Mouse (Mus musculus) neural tube, embryonic 13.5 days (tissue): ENCODE data around the gene Spata1. TPM values are rescaled to one million over a fixed set of nuclear protein-coding genes. Genes with fewer than 3 reads are reported as not detected.
"Not testable (repeated sequence)": the region's sequence is repeated elsewhere in the genome, so short reads cannot be mapped to it uniquely, and the experiment has no call there.

ENCODE experiments used
- ATAC-seq: fragments of 200-750 bp; cut with Nextera tagmentation; 2 replicates; pipeline ENCODE4 v1.8.0; 2017; ENCODE audit warnings: low read depth, mild to moderate bottlenecking, moderate TSS enrichment, moderate library complexity
- H3K27ac ChIP-seq: fragments of 300-500 bp; sonication (generic); replicated peaks from 2 replicates; pipeline ENCODE4 v1.5.1; 2015; ENCODE audit warnings: moderate library complexity, mild to moderate bottlenecking, inconsistent platforms
- H3K27me3 ChIP-seq: fragments of 300-500 bp; sonication (generic); 2 replicates; pipeline ENCODE4 v1.6.1; 2015; ENCODE audit warnings: mild to moderate bottlenecking, inconsistent platforms
- H3K36me3 ChIP-seq: fragments of 300-500 bp; sonication (generic); 2 replicates; pipeline ENCODE4 v1.6.1; 2015; ENCODE audit warnings: mild to moderate bottlenecking, inconsistent platforms
- H3K4me1 ChIP-seq: fragments of 300-500 bp; sonication (generic); replicated peaks from 2 replicates; pipeline ENCODE4 v1.6.1; 2015; ENCODE audit warnings: inconsistent platforms
- H3K4me2 ChIP-seq: fragments of 300-500 bp; sonication (generic); 2 replicates; pipeline ENCODE4 v1.6.1; 2015; ENCODE audit warnings: inconsistent platforms, mild to moderate bottlenecking, moderate library complexity
- H3K4me3 ChIP-seq: fragments of 300-500 bp; sonication (generic); 2 replicates; pipeline ENCODE4 v1.5.1; 2015; ENCODE audit warnings: mild to moderate bottlenecking, inconsistent platforms
- H3K9ac ChIP-seq: fragments of 300-500 bp; sonication (generic); 2 replicates; pipeline ENCODE4 v1.6.1; 2015; ENCODE audit warnings: moderate library complexity, mild to moderate bottlenecking, inconsistent platforms
- H3K9me3 ChIP-seq: fragments of 300-500 bp; sonication (generic); 2 replicates; pipeline ENCODE4 v1.6.1; 2016; ENCODE audit warnings: inconsistent platforms
- WGBS: fragments of 180-500 bp; shearing (Covaris S2); methylation state at CpG from one replicate; pipeline ENCODE4 v1.1.7; 2015; 5-methylcytosine and 5-hydroxymethylcytosine counted together
- polyA plus RNA-seq: library from polyadenylated mRNA; unstranded; fragments of >200 nt; fragmentation: Nextera tagmentation; extraction: Ambion mirVana; gene quantifications from 2 replicates; pipeline ENCODE4 v1.2.1, GENCODE M21; 2015

Spata1 gene
- polyA plus RNA-seq, 1 experiment from 2014 or later: 6.2 TPM

GRCm38 (mm10) chr3:146434686-146435085 is 64.9 kb downstream of the Spata1 start:
- Histone ChIP-seq H3K4me1 (no peaks in the 10 kb centered on the region), H3K27me3 (no peaks in the 10 kb centered on the region), H3K9ac (no peak overlapping the region), H3K4me2 (no peak overlapping the region), H3K36me3 (peaks cover 77% of the 10 kb centered on the region), H3K4me3 (no peak overlapping the region), H3K27ac (no peak overlapping the region), H3K9me3 (no peaks in the 10 kb centered on the region)
- WGBS: 92% methylated on average over 8 of the region's 8 CpGs
- no peak for ATAC-seq

- Histone ChIP-seq H3K4me3 (no peak overlapping the region), H3K27ac (no peak overlapping the region), H3K9ac (no peak overlapping the region), H3K36me3 (peaks cover 80% of the 10 kb centered on the region), H3K4me2 (no peak overlapping the region), H3K9me3 (no peaks in the 10 kb centered on the region), H3K27me3 (no peaks in the 10 kb centered on the region), H3K4me1 (no peaks in the 10 kb centered on the region)
- 88% methylated on average over 14 of the region's 14 CpGs for WGBS
- ATAC-seq: no peak
Observed at GRCm38 (mm10) chr3:146433681-146434350, 65.7 kb downstream of the Spata1 start.

GRCm38 (mm10) chr3:146433063-146433462 is 66.5 kb downstream of the Spata1 start:
- not testable (repeated sequence) for H3K4me2 ChIP-seq, H3K4me3 ChIP-seq, H3K27ac ChIP-seq, ATAC-seq, H3K4me1 ChIP-seq, H3K27me3 ChIP-seq, H3K9me3 ChIP-seq, H3K9ac ChIP-seq
- peaks cover 80% of the 10 kb centered on the region for H3K36me3 ChIP-seq
- 91% methylated on average over 11 of the region's 11 CpGs for WGBS

GRCm38 (mm10) chr3:146426489-146426888 is 73.1 kb downstream of the Spata1 start:
- 68% methylated on average over 8 of the region's 8 CpGs for WGBS
- Histone ChIP-seq H3K9me3 (no peaks in the 10 kb centered on the region), H3K4me2 (no peak overlapping the region), H3K36me3 (peaks cover 62% of the 10 kb centered on the region), H3K4me3 (no peak overlapping the region), H3K4me1 (peaks cover 9% of the 10 kb centered on the region), H3K9ac (no peak overlapping the region), H3K27ac (no peak overlapping the region), H3K27me3 (no peaks in the 10 kb centered on the region)
- ATAC-seq: no peak

GRCm38 (mm10) chr3:146425902-146426301 is 73.7 kb downstream of the Spata1 start:
- H3K4me3 ChIP-seq: no peak overlapping the region
- no peaks in the 10 kb centered on the region for H3K9me3 ChIP-seq
- no peak overlapping the region for H3K27ac ChIP-seq
- no peak for ATAC-seq
- H3K36me3 ChIP-seq: peaks cover 57% of the 10 kb centered on the region
- H3K9ac ChIP-seq: no peak overlapping the region
- WGBS: 71% methylated on average over 7 of the region's 7 CpGs
- no peak overlapping the region for H3K4me2 ChIP-seq
- peaks cover 9% of the 10 kb centered on the region for H3K4me1 ChIP-seq
- H3K27me3 ChIP-seq: no peaks in the 10 kb centered on the region

GRCm38 (mm10) chr3:146424306-146424900 is 75.2 kb downstream of the Spata1 start:
- H3K9ac ChIP-seq: no peak overlapping the region
- peaks cover 63% of the 10 kb centered on the region for H3K36me3 ChIP-seq
- H3K4me3 ChIP-seq: no peak overlapping the region
- ATAC-seq: peak; percentile 21; the same call in 1 of the 2 replicates
- 73% methylated on average over 7 of the region's 7 CpGs for WGBS
- H3K9me3 ChIP-seq: no peaks in the 10 kb centered on the region
- H3K27me3 ChIP-seq: no peaks in the 10 kb centered on the region
- H3K27ac ChIP-seq: no peak overlapping the region
- H3K4me2 ChIP-seq: no peak overlapping the region
- peaks cover 9% of the 10 kb centered on the region for H3K4me1 ChIP-seq

- Histone ChIP-seq H3K4me2 (no peak overlapping the region), H3K36me3 (peaks cover 64% of the 10 kb centered on the region), H3K27ac (no peak overlapping the region), H3K4me1 (peaks cover 9% of the 10 kb centered on the region), H3K9me3 (no peaks in the 10 kb centered on the region), H3K9ac (no peak overlapping the region), H3K27me3 (no peaks in the 10 kb centered on the region), H3K4me3 (no peak overlapping the region)
- no peak for ATAC-seq
- 79% methylated on average over 7 of the region's 7 CpGs for WGBS
Observed at GRCm38 (mm10) chr3:146423710-146424109, 75.8 kb downstream of the Spata1 start.

- no peak overlapping the region for H3K4me2 ChIP-seq
- peaks cover 9% of the 10 kb centered on the region for H3K4me1 ChIP-seq
- ATAC-seq: no peak
- H3K27ac ChIP-seq: no peak overlapping the region
- peaks cover 54% of the 10 kb centered on the region for H3K36me3 ChIP-seq
- H3K4me3 ChIP-seq: no peak overlapping the region
- H3K27me3 ChIP-seq: no peaks in the 10 kb centered on the region
- H3K9ac ChIP-seq: no peak overlapping the region
- no peaks in the 10 kb centered on the region for H3K9me3 ChIP-seq
- WGBS: 73% methylated on average over 8 of the region's 8 CpGs
Observed at GRCm38 (mm10) chr3:146421787-146422186, 77.8 kb downstream of the Spata1 start.

GRCm38 (mm10) chr3:146419992-146420537 is 79.5 kb downstream of the Spata1 start:
- no peak overlapping the region for H3K27ac ChIP-seq
- H3K36me3 ChIP-seq: peaks cover 51% of the 10 kb centered on the region
- WGBS: 91% methylated on average over 15 of the region's 15 CpGs
- H3K9ac ChIP-seq: no peak overlapping the region
- no peak overlapping the region for H3K4me3 ChIP-seq
- no peaks in the 10 kb centered on the region for H3K27me3 ChIP-seq
- H3K4me1 ChIP-seq: peaks cover 6% of the 10 kb centered on the region
- ATAC-seq: no peak
- no peaks in the 10 kb centered on the region for H3K9me3 ChIP-seq
- no peak overlapping the region for H3K4me2 ChIP-seq

- Histone ChIP-seq H3K4me1 (peaks cover 3% of the 10 kb centered on the region), H3K9me3 (no peaks in the 10 kb centered on the region), H3K9ac (no peak overlapping the region), H3K4me3 (no peak overlapping the region), H3K4me2 (no peak overlapping the region), H3K27ac (0 out of 2 replicates have a peak overlapping the region, but pooled peaks have one; percentile 5), H3K27me3 (no peaks in the 10 kb centered on the region), H3K36me3 (peaks cover 51% of the 10 kb centered on the region)
- ATAC-seq: no peak
- WGBS: 88% methylated on average over 9 of the region's 9 CpGs
Observed at GRCm38 (mm10) chr3:146419534-146419933, 80.0 kb downstream of the Spata1 start.

GRCm38 (mm10) chr3:146418901-146419300 is 80.7 kb downstream of the Spata1 start:
- no peaks in the 10 kb centered on the region for H3K9me3 ChIP-seq
- no peak overlapping the region for H3K4me3 ChIP-seq
- H3K36me3 ChIP-seq: peaks cover 51% of the 10 kb centered on the region
- no peak overlapping the region for H3K9ac ChIP-seq
- H3K4me1 ChIP-seq: no peaks in the 10 kb centered on the region
- ATAC-seq: no peak
- 94% methylated on average over 7 of the region's 7 CpGs for WGBS
- no peak overlapping the region for H3K27ac ChIP-seq
- no peak overlapping the region for H3K4me2 ChIP-seq
- H3K27me3 ChIP-seq: no peaks in the 10 kb centered on the region

GRCm38 (mm10) chr3:146417873-146418272 is 81.7 kb downstream of the Spata1 start:
- 95% methylated on average over 8 of the region's 8 CpGs for WGBS
- Histone ChIP-seq H3K4me1 (no peaks in the 10 kb centered on the region), H3K9me3 (no peaks in the 10 kb centered on the region), H3K4me2 (no peak overlapping the region), H3K9ac (no peak overlapping the region), H3K27me3 (no peaks in the 10 kb centered on the region), H3K27ac (no peak overlapping the region), H3K36me3 (peaks cover 42% of the 10 kb centered on the region), H3K4me3 (no peak overlapping the region)
- ATAC-seq: no peak
